Mouse (Mus musculus): Measurements from ENCODE around the gene Cacna1e. TPM values are rescaled to one million over a fixed set of nuclear protein-coding genes. Genes with fewer than 3 reads are reported as not detected.
A peak's percentile ranks its signal among the peaks of the same experiment; 100 is the strongest.

Cacna1e gene
- total and polyA plus RNA-seq, 3 experiments: 0.60 to 8.5 (median 2.5) TPM

DNA sequence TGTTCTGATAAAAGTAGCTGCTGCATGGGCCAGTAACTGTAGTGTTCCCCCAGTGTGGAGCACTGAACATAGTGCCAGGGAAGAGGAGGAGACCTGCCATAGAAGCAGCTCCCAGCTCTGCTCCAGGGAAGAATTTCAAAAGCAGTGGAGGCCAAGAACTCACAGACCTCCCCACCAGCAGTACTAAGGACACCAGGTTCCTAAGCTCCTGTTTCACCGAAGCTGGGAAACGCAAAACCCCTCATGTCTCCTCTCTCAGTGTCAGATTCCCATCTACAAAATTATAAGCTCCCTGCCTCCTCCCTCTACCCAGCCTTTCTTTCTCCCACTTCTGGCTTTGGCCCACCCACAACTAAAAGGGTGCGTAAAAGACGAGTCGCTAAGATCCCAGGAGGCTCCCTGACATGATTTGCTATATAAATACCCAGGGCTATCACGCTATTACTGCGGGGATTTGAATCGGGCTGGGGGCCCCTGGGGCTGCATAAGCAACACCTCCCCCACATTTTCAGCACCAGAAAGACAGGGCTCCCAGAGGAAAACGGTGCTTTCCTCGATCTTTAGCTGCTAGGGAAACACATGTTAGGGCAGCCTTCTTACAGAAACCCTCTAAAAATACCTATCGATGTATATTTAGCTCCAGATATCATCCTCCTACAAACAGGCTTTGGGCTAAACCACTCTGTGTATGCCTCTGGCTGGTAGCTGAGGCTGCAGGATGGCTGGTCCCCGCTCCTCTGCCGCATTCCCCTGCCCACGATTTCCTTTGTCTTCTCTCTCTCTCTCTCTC is 195.2 kb downstream of the Cacna1e start:
- TF ChIP-seq RAD21 (IDR thresholded peaks at IDR 0.05; ENCODE audit: low read depth, low read length): no peak
- TF ChIP-seq IRF4 (IDR thresholded peaks at IDR 0.05; ENCODE audit: low read depth, low read length): no peak
- Histone ChIP-seq H3K9ac (ENCODE audit: insufficient read depth, low read depth) (no peak overlapping the region), H3K9me3 (replicated peaks; ENCODE audit: low read length) (no peaks in the 10 kb centered on the region), H3K36me3 (replicated peaks in 1 of 2; ENCODE audit: control insufficient read depth in 1 of 2, insufficient read depth in 1 of 2, low read length in 1 of 2) (peaks cover 0 to 2% of the 10 kb centered on the region in 2 experiments), H3K27me3 (replicated peaks) (no peaks in the 10 kb centered on the region), H3K79me2 (replicated peaks; ENCODE audit: control insufficient read depth, extremely low read depth, insufficient read depth, poor library complexity, severe bottlenecking) (no peaks in the 10 kb centered on the region), H3K4me2 (ENCODE audit: insufficient read depth, low read depth, poor library complexity, severe bottlenecking) (no peak overlapping the region), H3K4me1 (ENCODE audit: control insufficient read depth in 1 of 2, insufficient read depth in 2 of 2) (peaks cover 11 to 27% of the 10 kb centered on the region in 2 experiments), H3K27ac (ENCODE audit: insufficient read depth, low read depth) (no peak overlapping the region), H3K4me3 (replicated peaks in 1 of 3; ENCODE audit: low read depth in 2 of 3, low read length in 2 of 3, poor library complexity in 1 of 3) (no peak overlapping the region)
- dilution Hi-C loops (cut with MboI; ENCODE audit: extremely low pct_ligation_motif_present, extremely low pct_unique_long_range_greater_than_20kb, low sequenced_read_pairs): no loop called here
- no peak for DNase-seq (ENCODE audit: extremely low read depth)
- in situ Hi-C loops (cut with MboI; ENCODE audit: low pct_ligation_motif_present, low pct_unique_long_range_greater_than_20kb, low sequenced_read_pairs): no loop called here

GRCm38 (mm10) chr1:154686861-154687260 is 197.4 kb downstream of the Cacna1e start:
- Histone ChIP-seq H3K36me3 (replicated peaks in 1 of 2; ENCODE audit: control insufficient read depth in 1 of 2, insufficient read depth in 1 of 2, low read length in 1 of 2) (peaks cover 0 to 2% of the 10 kb centered on the region in 2 experiments), H3K4me3 (replicated peaks in 1 of 3; ENCODE audit: low read depth in 2 of 3, low read length in 2 of 3, poor library complexity in 1 of 3) (no peak overlapping the region), H3K9me3 (replicated peaks; ENCODE audit: low read length) (no peaks in the 10 kb centered on the region), H3K79me2 (replicated peaks; ENCODE audit: control insufficient read depth, extremely low read depth, insufficient read depth, poor library complexity, severe bottlenecking) (no peaks in the 10 kb centered on the region), H3K27ac (ENCODE audit: insufficient read depth, low read depth) (0 out of 2 replicates have a peak overlapping the region, but pooled peaks have one; percentile 25), H3K4me1 (ENCODE audit: control insufficient read depth in 1 of 2, insufficient read depth in 2 of 2) (peaks cover 11 to 34% of the 10 kb centered on the region in 2 experiments), H3K9ac (ENCODE audit: insufficient read depth, low read depth) (no peak overlapping the region), H3K4me2 (ENCODE audit: insufficient read depth, low read depth, poor library complexity, severe bottlenecking) (no peak overlapping the region; the same call in 1 of the 2 replicates), H3K27me3 (replicated peaks) (no peaks in the 10 kb centered on the region)
- dilution Hi-C loops (cut with MboI; ENCODE audit: extremely low pct_ligation_motif_present, extremely low pct_unique_long_range_greater_than_20kb, low sequenced_read_pairs) (no loop called here), in situ Hi-C loops (cut with MboI; ENCODE audit: low pct_ligation_motif_present, low pct_unique_long_range_greater_than_20kb, low sequenced_read_pairs) (no loop called here)
- peak; percentile 31 for DNase-seq (ENCODE audit: extremely low read depth)
- TF ChIP-seq CHD2 (IDR thresholded peaks at IDR 0.05; ENCODE audit: low read length): 0 out of 2 replicates have a peak, but pooled peaks have one; percentile 16
- TF ChIP-seq MAX (IDR thresholded peaks at IDR 0.05; ENCODE audit: low read length): peak; percentile 77
- TF ChIP-seq MXI1 (IDR thresholded peaks at IDR 0.05; ENCODE audit: low read depth, low read length): no peak
- 0 out of 2 replicates have a peak, but pooled peaks have one; percentile 8 for TF ChIP-seq IRF4 (IDR thresholded peaks at IDR 0.05; ENCODE audit: low read depth, low read length)
- TF ChIP-seq CTCF (conservative IDR thresholded peaks at IDR 0.05 in 1 of 2, IDR thresholded peaks at IDR 0.05 in 1 of 2; ENCODE audit: low read depth in 2 of 2, low read length in 2 of 2): no peak
- 0 out of 2 replicates have a peak, but pooled peaks have one; percentile 12 for TF ChIP-seq ELF1 (IDR thresholded peaks at IDR 0.05; ENCODE audit: low read depth, low read length)
- no peak; the same call in 1 of the 2 replicates for TF ChIP-seq RCOR1 (conservative IDR thresholded peaks at IDR 0.05; ENCODE audit: low read depth, low read length)
- TF ChIP-seq USF1 (IDR thresholded peaks at IDR 0.05; ENCODE audit: low read depth, low read length): no peak
- 0 out of 2 replicates have a peak, but pooled peaks have one; percentile 22 for TF ChIP-seq EP300 (IDR thresholded peaks at IDR 0.05; ENCODE audit: low read length)
- TF ChIP-seq UBTF (IDR thresholded peaks at IDR 0.05; ENCODE audit: low read depth, low read length): no peak
- 0 out of 2 replicates have a peak, but pooled peaks have one; percentile 24 for TF ChIP-seq SIN3A (IDR thresholded peaks at IDR 0.05; ENCODE audit: low read length)
- TF ChIP-seq TCF12 (IDR thresholded peaks at IDR 0.05; ENCODE audit: low read depth, low read length): peak; percentile 40; the same call in 1 of the 2 replicates
